Mouse (Mus musculus) heart, embryonic 16.5 days (tissue): ENCODE data around the gene Ppfibp2. TPM values are rescaled to one million over a fixed set of nuclear protein-coding genes. Genes with fewer than 3 reads are reported as not detected.

Experiments
- ATAC-seq: fragments of 200-750 bp; cut with Nextera tagmentation; replicated peaks from 2 replicates; pipeline ENCODE4 v1.8.0; 2017; ENCODE audit warnings: moderate number of reproducible peaks; ENCODE audit not compliant: insufficient read depth, low FRiP score; ENCODE audit errors: extremely low read depth
- H3K27ac ChIP-seq: fragments of 300-500 bp; sonication (generic); 2 replicates; pipeline ENCODE4 v1.5.1; 2014; ENCODE audit warnings: mild to moderate bottlenecking, low read length, control low read depth, moderate library complexity
- H3K27me3 ChIP-seq: fragments of 300-500 bp; sonication (generic); 2 replicates; pipeline ENCODE4 v1.6.1; 2014; ENCODE audit warnings: low read length, mixed read lengths; ENCODE audit not compliant: control insufficient read depth, insufficient read depth
- H3K36me3 ChIP-seq: fragments of 300-500 bp; sonication (generic); 2 replicates; pipeline ENCODE4 v1.6.1; 2014; ENCODE audit not compliant: control insufficient read depth, insufficient read depth
- H3K4me1 ChIP-seq: fragments of 300-500 bp; sonication (generic); 2 replicates; pipeline ENCODE4 v1.6.1; 2014; ENCODE audit warnings: low read length, mixed read lengths; ENCODE audit not compliant: control insufficient read depth, insufficient read depth
- H3K4me2 ChIP-seq: fragments of 300-500 bp; sonication (generic); 2 replicates; pipeline ENCODE4 v1.6.1; 2014; ENCODE audit warnings: low read depth, mild to moderate bottlenecking, control low read depth, low read length
- H3K4me3 ChIP-seq: fragments of 300-500 bp; sonication (generic); 2 replicates; pipeline ENCODE4 v1.5.1; 2014; ENCODE audit warnings: mild to moderate bottlenecking, control low read depth, low read length
- H3K9ac ChIP-seq: fragments of 300-500 bp; sonication (generic); 2 replicates; pipeline ENCODE4 v1.6.1; 2014; ENCODE audit warnings: low read length, control low read depth
- H3K9me3 ChIP-seq: fragments of 300-500 bp; sonication (generic); replicated peaks from 2 replicates; pipeline ENCODE4 v1.6.1; 2016; ENCODE audit warnings: low read length; ENCODE audit not compliant: control insufficient read depth
- WGBS: fragments of 180-500 bp; shearing (Covaris S2); extraction: QIAGEN DNeasy Blood & Tissue Kit; methylation state at CpG from one replicate; pipeline ENCODE4 v1.1.7; 2014; 5-methylcytosine and 5-hydroxymethylcytosine counted together
- polyA plus RNA-seq: library from polyadenylated mRNA; unstranded; fragments of >200 nt; fragmentation: Nextera tagmentation; extraction: Ambion mirVana; gene quantifications from 2 replicates; pipeline ENCODE4 v1.2.1, GENCODE M21; 2015

Ppfibp2 gene
- polyA plus RNA-seq, 1 experiment from 2014 or later, result 5.9 TPM

DNA sequence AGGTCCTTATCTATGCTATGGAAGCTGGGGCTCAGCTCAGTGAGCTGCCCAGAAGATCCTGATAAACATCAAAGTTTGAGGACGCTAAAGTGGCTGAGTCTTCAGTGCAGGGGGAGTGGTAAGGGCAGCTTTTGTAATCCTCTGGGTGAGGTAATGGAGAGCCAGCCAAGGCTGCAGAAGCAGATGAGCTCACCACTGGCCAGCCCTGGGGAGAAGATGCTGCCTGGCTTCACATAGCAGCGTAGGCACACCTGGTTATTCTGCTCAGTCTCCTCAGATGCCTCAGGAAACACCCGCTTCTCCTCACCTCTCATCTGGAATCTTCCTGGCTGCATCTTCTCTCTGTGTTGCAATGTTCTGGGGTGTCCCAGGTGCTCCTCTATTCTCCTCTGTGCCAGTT is 29.4 kb downstream of the Ppfibp2 start:
- Histone ChIP-seq H3K4me3 (no peak overlapping the region), H3K27me3 (no peaks in the 10 kb centered on the region), H3K9ac (no peak overlapping the region), H3K9me3 (no peaks in the 10 kb centered on the region), H3K36me3 (no peaks in the 10 kb centered on the region), H3K4me1 (no peaks in the 10 kb centered on the region), H3K27ac (no peak overlapping the region), H3K4me2 (no peak overlapping the region)
- no peak for ATAC-seq
- 35% methylated on average over 3 of the region's 3 CpGs for WGBS

DNA sequence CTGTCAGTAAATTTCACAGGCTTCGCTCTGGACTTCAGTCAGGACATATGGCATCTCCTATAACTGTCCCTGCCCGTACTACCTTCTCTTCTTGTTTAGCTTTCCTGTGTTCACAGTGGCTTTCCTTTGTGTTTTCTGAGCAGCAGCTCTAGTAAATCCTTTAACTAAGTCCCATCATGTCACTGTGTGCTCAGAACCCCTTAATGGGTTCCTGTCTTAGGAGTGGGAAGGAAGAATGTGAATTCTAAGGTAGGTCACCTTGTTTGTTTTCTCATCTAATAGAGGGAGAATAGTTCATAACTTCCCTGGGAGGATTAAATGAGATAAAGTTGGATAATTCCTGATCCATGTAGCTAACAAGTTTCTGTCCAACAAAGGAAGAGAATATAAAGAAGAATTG is 30.1 kb downstream of the Ppfibp2 start, which contains the start of gene 5330417H12Rik:
Gene 5330417H12Rik (minus strand): TSS at position 101 of the 400 bp plus-strand sequence.
- Histone ChIP-seq H3K36me3 (no peaks in the 10 kb centered on the region), H3K4me2 (no peak within 1 kb of the TSS), H3K9ac (no peak within 1 kb of the TSS), H3K27me3 (no peaks in the 10 kb centered on the region), H3K9me3 (no peaks in the 10 kb centered on the region), H3K4me1 (no peaks in the 10 kb centered on the region), H3K4me3 (no peak within 1 kb of the TSS), H3K27ac (no peak within 1 kb of the TSS)
- 74% methylated on average over 2 of the region's 2 CpGs for WGBS
- ATAC-seq, result no peak

DNA sequence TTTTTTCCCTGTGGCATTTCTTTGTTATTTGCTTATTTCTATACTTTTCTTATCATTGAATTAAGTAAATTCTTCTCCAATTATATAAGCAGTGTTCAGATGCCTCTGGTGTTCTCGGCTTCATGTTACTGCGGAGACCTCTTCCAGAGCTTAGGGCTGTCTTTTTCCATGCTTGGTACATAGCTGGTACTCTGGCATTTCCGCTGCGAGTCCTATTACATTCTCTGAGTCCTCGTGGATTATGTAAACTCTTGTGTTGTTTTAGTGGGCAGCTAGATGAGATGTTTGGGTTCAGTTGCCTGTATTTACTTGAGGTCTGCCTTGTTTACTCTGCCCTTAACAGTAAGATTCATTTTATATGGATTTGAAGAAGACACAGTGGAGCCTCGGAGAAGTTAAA is 30.8 kb downstream of the Ppfibp2 start:
- H3K36me3 ChIP-seq, result no peaks in the 10 kb centered on the region
- WGBS, result 79% methylated on average over 6 of the region's 6 CpGs
- no peak for ATAC-seq
- H3K9me3 ChIP-seq, result no peaks in the 10 kb centered on the region
- no peak overlapping the region for H3K9ac ChIP-seq
- H3K4me1 ChIP-seq, result no peaks in the 10 kb centered on the region
- no peak overlapping the region for H3K4me2 ChIP-seq
- H3K27ac ChIP-seq, result no peak overlapping the region
- no peaks in the 10 kb centered on the region for H3K27me3 ChIP-seq
- no peak overlapping the region for H3K4me3 ChIP-seq

DNA sequence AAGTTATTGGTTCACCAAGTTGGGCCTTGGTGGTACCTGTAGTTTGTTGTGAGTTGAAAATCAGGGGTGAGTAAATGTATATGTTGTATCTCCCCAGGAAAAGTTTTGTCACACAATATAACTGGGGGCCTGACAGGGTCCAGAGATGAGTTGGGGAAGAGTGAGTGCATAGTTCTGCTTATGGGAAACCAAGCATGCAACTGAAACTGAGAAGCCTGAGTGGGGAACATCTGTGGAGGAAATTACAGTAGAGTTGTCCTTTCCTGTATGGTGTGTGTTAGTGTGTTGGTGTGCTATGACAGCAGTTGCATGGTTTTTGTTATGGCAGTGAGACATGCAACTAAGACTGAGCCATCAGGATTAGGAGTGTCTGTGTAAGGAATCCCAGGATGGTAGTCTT is 33.4 kb downstream of the Ppfibp2 start:
- H3K4me1 ChIP-seq, result no peaks in the 10 kb centered on the region
- H3K4me2 ChIP-seq, result no peak overlapping the region
- no peak overlapping the region for H3K4me3 ChIP-seq
- no peak overlapping the region for H3K27ac ChIP-seq
- no peaks in the 10 kb centered on the region for H3K27me3 ChIP-seq
- no peaks in the 10 kb centered on the region for H3K36me3 ChIP-seq
- no peak overlapping the region for H3K9ac ChIP-seq
- no peak for ATAC-seq
- H3K9me3 ChIP-seq, result no peaks in the 10 kb centered on the region

DNA sequence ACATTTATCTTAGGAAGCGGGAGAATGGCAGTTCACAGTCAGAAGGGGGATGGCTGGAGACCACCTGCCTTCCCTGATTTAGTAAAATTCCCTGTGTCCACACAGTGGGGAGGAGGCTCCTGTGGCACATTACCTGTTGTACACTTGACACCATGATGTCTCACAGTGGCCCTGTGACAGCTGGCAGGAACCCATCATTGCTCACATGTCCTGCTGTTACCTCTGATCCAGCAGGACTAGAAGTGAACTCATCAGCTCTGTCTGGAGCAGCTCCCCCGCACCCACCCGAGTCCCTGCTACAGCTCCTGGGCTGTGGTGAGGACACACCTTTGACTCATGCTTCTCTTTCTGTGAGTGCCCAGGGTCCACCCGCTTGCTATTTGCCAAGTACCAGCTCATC is 38.2 kb downstream of the Ppfibp2 start:
- H3K9me3 ChIP-seq, result no peaks in the 10 kb centered on the region
- no peaks in the 10 kb centered on the region for H3K27me3 ChIP-seq
- no peak overlapping the region for H3K4me2 ChIP-seq
- no peak for ATAC-seq
- no peak overlapping the region for H3K27ac ChIP-seq
- no peaks in the 10 kb centered on the region for H3K4me1 ChIP-seq
- WGBS, result 79% methylated on average over 4 of the region's 4 CpGs
- H3K36me3 ChIP-seq, result no peaks in the 10 kb centered on the region
- no peak overlapping the region for H3K9ac ChIP-seq
- H3K4me3 ChIP-seq, result no peak overlapping the region

DNA sequence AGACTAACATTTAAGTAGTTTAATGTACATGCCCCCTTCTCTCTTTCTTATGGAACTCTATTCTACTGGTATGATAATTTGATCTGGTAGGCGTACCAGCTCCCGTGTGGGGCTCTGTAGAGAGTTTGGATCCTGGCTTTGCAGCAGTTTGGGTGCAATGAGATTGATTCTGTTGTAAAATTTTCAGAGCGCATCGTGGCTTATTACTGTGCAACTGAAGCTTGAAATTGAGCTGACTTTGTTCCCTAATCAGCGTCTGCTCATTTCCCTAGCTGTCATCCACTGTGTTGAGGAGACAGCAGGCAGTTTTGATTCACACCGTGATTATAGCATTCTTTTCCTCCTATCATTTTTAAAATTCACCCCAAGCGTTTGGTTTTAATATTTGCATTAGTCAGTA is 42.4 kb downstream of the Ppfibp2 start:
- Histone ChIP-seq H3K4me2 (no peak overlapping the region), H3K27ac (no peak overlapping the region), H3K4me3 (no peak overlapping the region), H3K9me3 (no peaks in the 10 kb centered on the region), H3K4me1 (no peaks in the 10 kb centered on the region), H3K27me3 (no peaks in the 10 kb centered on the region), H3K9ac (no peak overlapping the region), H3K36me3 (no peaks in the 10 kb centered on the region)
- no peak for ATAC-seq
- WGBS, result 82% methylated on average over 7 of the region's 7 CpGs

DNA sequence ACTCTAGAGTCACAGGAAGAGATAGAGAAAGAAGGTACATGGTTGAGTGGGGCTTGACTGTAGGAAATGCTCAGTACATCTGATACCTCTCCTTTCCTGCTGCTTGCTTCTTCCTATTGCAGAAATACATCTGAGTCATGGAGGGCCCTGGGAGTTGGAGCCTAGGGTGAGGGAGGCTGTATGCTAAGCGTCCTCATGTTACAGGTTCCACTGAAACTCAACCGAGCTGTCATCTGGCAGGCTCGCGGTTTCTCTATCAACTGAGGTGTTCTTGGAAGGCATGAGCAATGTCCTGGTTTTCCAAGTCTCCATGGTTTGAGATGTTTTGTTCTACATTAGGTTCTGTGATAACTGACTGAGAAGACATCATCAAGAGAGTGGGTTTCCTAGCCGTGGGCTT is 43.0 kb downstream of the Ppfibp2 start:
- no peak overlapping the region for H3K4me2 ChIP-seq
- H3K9me3 ChIP-seq, result no peaks in the 10 kb centered on the region
- no peak overlapping the region for H3K9ac ChIP-seq
- H3K36me3 ChIP-seq, result no peaks in the 10 kb centered on the region
- WGBS, result 71% methylated on average over 5 of the region's 5 CpGs
- no peak overlapping the region for H3K4me3 ChIP-seq
- H3K4me1 ChIP-seq, result no peaks in the 10 kb centered on the region
- no peak overlapping the region for H3K27ac ChIP-seq
- H3K27me3 ChIP-seq, result no peaks in the 10 kb centered on the region
- ATAC-seq, result no peak

DNA sequence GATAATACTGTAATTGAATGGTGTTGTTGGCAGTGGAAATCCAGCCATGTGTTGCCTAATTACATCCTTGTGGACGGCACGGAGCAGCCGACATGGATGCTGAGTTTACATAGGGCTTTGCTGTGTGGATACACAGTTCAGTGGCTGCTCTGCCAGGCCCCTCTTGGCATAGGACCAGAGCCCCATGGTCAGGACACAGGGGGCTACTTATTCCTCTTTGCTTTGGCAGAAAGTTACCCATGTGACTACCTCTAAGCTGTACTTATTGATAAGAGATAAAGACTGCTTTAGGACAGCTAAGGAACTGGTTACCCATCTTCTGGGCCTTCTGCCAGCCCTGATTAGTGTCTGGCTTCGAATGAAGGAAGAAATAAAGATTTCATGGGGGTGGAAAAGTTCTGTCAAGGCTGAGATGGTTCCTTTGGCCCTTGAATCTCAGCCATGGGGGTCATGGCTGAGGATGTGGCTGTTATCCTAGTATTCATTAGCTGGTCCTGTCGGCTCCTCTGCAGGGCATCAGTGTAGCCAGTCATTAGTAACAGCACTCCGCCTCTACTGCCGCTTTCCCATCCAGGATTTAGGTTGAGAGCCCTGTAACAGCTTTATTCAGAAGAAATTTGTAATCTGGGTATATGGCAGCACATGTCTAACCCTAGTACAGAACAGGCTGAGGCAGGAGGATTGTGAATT is 47.7 kb downstream of the Ppfibp2 start:
- peaks cover 2% of the 10 kb centered on the region; the same call in 1 of the 2 replicates for H3K9me3 ChIP-seq
- H3K4me3 ChIP-seq, result no peak overlapping the region
- no peak overlapping the region for H3K4me2 ChIP-seq
- 69% methylated on average over 7 of the region's 7 CpGs for WGBS
- no peak overlapping the region for H3K9ac ChIP-seq
- H3K36me3 ChIP-seq, result no peaks in the 10 kb centered on the region
- no peaks in the 10 kb centered on the region for H3K27me3 ChIP-seq
- no peaks in the 10 kb centered on the region for H3K4me1 ChIP-seq
- H3K27ac ChIP-seq, result no peak overlapping the region
- no peak for ATAC-seq

DNA sequence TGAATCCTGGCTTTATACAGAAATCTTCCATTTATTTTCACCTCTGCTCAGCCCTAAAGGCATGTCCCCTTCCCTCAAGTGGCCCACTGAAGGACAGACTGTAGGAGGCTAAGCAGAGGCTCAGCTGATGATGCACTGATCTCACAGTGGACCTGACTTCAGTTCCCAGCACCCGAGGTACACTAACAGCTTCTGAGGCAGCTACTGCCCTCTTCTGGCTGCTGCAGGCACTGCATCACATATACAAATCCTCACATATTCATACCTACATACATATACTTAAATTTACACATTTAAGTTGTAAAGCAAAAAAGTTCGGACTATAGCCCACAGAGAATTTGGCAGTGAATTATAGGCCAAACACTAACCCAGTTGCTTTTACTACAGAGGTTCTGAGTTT is 50.0 kb downstream of the Ppfibp2 start:
- H3K4me2 ChIP-seq, result no peak overlapping the region
- no peak overlapping the region for H3K9ac ChIP-seq
- no peak overlapping the region for H3K27ac ChIP-seq
- 82% methylated on average over 2 of the region's 2 CpGs for WGBS
- H3K4me3 ChIP-seq, result no peak overlapping the region
- ATAC-seq, result no peak
- no peaks in the 10 kb centered on the region for H3K36me3 ChIP-seq
- H3K27me3 ChIP-seq, result no peaks in the 10 kb centered on the region
- H3K9me3 ChIP-seq, result peaks cover 2% of the 10 kb centered on the region; the same call in 1 of the 2 replicates
- no peaks in the 10 kb centered on the region for H3K4me1 ChIP-seq
